Mouse (Mus musculus): Measurements from ENCODE around the gene Adcy1. TPM values are rescaled to one million over a fixed set of nuclear protein-coding genes. Genes with fewer than 3 reads are reported as not detected.
A peak's percentile ranks its signal among the peaks of the same experiment; 100 is the strongest.
"Not testable (repeated sequence)": the region's sequence is repeated elsewhere in the genome, so short reads cannot be mapped to it uniquely, and the experiment has no call there.

Adcy1 gene
- total RNA-seq, 2 experiments from 2014 or later: 328 to 375 TPM

DNA sequence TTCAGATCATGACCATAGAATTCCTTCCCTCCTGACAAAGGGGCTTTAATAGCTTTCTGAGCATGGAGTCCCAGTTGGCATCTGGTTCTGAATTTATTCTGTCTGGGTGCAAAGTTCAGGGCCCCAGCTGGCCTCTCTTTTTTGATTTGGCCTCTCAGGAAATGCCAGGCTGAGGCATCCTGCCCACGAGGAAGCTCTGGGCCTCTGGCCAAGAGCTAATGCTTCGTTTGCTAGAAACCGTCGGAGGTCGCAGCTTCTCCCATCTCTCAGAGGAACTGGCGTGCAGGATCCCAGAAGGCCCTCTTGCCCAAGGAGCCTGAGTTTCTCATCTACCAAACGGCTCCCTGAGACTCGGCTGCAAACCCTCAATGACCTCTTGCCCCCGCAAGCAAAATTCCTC lies 147.9 kb downstream of the Adcy1 start:
- intact Hi-C loops (cut with DNase I): loop anchor here (5.0 kb wide), 3 partner anchors 126 to 1196 kb away; no protein-coding TSS in a partner anchor
- DNase-seq: peak; percentile 57

DNA sequence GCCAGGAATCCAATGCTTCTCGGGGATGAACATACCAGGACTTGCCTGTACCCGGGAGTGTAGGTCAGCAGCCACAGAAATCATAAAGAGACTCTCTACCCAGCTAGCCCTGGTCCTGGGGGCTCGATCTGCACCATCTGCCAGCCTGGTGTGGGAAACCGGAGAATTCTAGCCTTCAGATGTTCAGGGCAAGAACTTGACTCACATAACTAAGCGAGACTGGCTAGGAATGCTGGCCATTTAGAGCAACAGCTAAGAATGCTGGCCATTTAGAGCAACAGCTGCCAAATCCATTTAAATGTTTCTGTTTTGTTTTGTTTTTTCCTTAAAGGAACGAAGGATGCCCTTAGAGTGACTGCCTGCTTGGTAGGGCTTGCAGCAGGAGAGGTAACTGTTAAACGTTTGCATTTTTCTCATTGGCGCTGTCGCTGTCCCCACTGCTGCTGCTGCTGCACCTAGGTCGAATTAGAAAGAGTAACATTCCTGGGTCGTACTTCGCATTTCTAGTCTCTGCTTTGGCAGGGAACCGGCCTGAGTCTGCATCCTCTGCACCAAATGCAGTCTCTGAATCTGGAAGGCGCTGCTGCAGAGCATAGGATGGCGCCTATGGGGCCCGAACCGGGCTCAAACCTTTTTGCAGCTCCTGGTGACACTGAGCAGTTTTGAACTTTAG lies 149.0 kb downstream of the Adcy1 start:
- intact Hi-C loops (cut with DNase I): loop anchor here (5.0 kb wide), 3 partner anchors 125 to 1195 kb away; no protein-coding TSS in a partner anchor
- no peak for DNase-seq

DNA sequence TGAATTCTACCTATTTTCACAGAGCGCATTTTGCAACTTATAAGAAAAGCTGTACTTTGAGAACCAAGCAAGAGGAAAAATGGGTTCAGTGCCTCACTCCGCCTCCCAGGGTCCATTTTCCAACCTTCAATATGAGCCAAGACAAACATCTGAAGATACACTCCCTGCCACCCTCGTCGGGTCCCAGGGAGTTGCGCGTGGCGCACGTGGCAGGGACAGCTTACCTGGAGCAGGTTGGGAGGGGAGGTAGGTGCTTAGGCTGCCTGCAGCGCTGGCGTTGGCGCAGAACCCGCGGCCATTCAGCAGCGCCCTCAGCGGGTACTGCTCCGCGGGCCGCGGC lies 149.8 kb downstream of the Adcy1 start:
- intact Hi-C loops (cut with DNase I): loop anchor here (5.0 kb wide), 3 partner anchors 124 to 1194 kb away; no protein-coding TSS in a partner anchor
- DNase-seq: no peak

DNA sequence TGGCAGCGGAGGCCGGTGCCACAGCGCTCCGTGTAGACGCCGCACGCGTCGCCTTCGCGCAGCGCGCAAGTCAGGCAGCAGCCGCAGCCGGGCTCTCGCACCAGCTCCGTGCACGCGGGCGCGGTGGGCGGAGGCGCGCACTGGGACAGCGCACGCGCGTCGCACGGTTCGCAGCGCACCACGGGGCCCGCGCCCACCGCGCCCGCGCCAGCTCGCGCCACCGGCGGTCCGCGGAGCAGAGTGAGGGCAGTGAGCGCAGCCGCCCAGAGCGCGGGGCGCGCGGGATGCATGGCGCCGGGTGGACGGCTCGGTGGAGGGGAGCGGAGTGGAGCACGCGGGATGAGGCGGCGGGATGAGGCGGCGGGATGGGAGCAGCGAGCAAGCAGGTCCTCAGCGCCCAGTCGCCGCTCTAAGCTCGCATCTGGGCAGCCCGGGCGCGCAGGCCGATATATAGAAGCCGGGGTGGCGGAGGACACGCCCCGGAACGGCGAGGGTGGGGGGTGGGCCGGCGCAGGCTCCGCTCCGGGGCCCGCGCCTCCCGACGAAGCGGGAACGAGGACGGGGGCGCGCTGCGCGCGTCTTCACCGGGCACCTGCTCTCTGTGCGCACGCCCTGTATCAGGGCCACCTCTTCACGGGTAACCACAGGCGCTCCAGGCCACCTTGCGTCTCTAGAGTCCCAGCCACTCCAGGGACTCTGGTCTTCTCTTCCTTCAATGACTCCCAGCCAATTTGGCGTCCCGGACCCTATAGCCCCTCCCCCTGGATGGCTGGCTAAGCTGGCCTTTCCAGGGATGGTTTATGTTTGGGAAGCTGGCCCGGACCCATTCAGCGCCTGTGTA lies 150.4 kb downstream of the Adcy1 start, which contains the start of gene Igfbp3:
TSS of gene Igfbp3 (minus strand) at position 423 of the 841 bp plus-strand sequence.
- peak; percentile 75 for DNase-seq
- intact Hi-C loops (cut with DNase I): loop anchor here (2.0 to 5.0 kb wide), 5 partner anchors 124 to 1194 kb away; no protein-coding TSS in a partner anchor

DNA sequence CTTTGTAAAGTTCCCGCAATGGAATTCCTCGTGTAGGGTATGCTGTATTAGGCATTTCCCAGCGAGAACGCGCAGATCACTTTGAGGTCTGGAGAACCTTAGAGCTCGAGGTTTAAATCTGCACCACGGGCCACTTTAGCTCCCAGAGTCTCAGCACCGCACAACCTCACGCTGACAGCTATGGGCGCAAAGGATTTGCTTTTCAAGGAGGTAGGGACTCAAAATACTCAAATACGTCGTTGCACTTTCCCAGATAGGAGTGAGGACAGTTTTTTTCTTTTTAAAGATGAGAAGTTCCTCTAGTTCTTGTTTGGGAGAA lies 151.0 kb downstream of the Adcy1 start:
- DNase-seq: no peak
- intact Hi-C loops (cut with DNase I): loop anchor here (2.0 to 5.0 kb wide), 5 partner anchors 123 to 1193 kb away; no protein-coding TSS in a partner anchor

DNA sequence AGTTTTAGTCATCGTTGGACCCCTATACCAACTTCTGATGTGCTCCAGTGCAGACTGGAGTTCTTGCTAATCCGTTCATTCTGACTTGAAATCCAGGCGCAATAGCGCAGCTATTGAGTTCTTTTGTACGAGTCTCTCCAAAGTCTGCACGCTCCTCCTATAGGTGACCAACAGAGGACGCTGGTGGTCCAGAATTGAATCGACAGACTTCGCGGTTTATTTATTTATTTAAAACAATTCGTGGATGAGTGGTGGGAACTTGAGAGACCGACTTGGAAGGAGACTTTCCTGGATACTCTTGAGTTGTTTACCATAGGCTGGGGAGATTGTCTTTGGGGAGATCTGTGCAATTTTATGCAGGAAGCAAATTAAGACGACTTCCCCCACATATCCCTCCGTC lies 151.5 kb downstream of the Adcy1 start:
- DNase-seq: peak; percentile 74
- intact Hi-C loops (cut with DNase I): loop anchor here (2.0 to 5.0 kb wide), 5 partner anchors 123 to 1193 kb away; no protein-coding TSS in a partner anchor

DNA sequence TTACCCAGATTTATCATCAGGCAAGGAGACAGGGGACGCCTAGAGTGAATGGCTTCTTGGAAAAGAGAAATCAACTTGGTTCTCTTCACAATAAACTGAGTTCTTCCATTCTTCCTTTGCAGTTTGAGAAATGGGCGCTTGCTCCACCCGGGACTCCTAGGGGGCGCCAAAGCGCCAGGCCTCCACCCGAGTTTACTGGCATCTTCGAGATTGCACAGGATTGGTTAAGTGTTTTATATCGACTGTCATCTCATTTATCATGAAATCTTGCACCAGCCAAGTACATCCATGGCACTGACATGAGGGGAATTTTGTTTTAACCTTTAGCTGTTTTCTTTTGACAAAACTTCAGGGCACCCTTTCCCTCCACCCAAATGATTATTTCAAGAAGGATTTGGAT lies 152.4 kb downstream of the Adcy1 start:
- peak; percentile 78 for DNase-seq
- intact Hi-C loops (cut with DNase I): loop anchor here (2.0 kb wide), 2 partner anchors 1029 to 1087 kb away; no protein-coding TSS in a partner anchor

DNA sequence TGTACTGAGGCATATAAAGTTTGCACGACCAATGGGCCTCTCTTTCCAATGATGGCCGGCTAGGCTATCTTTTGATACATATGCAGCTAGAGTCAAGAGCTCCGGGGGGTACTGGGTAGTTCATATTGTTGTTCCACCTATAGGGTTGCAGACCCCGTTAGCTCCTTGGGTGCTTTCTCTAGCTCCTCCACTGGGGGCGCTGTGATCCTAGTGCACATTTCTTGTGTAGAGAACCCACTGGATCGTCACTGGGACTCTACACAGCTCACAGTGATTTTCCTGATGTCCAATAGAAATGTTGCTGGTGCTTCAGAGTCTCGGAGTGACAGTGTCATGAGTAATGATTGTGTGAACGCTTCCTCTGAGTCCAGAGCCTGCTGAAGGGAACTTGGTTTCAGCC lies 158.5 kb downstream of the Adcy1 start:
- intact Hi-C loops (cut with DNase I): not testable (repeated sequence)

DNA sequence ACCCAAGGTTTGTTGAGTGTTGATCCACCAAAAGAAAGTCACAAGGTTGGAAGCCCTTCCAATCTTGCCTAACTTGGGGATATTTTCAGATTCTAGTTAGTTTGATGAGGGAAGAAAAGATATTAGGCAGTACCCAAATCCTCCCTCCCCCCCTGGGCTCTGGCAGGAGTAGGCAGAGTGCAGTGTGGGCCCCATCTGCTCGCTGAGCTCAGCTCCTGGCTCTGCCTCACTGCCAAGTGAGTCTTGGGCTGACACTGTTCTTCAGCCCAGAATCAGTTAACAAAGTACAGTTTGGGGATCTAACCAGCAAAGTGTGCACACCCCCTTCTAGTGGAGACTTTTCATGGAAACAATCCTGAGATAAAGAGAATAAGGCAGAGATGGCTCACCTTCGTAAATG lies 162.9 kb downstream of the Adcy1 start:
- intact Hi-C loops (cut with DNase I): no loop called here
- peak; percentile 67 for DNase-seq

More for the DNA sequence above, 158.5 kb downstream of the Adcy1 start:
- DNase-seq: peak; percentile 30

DNA sequence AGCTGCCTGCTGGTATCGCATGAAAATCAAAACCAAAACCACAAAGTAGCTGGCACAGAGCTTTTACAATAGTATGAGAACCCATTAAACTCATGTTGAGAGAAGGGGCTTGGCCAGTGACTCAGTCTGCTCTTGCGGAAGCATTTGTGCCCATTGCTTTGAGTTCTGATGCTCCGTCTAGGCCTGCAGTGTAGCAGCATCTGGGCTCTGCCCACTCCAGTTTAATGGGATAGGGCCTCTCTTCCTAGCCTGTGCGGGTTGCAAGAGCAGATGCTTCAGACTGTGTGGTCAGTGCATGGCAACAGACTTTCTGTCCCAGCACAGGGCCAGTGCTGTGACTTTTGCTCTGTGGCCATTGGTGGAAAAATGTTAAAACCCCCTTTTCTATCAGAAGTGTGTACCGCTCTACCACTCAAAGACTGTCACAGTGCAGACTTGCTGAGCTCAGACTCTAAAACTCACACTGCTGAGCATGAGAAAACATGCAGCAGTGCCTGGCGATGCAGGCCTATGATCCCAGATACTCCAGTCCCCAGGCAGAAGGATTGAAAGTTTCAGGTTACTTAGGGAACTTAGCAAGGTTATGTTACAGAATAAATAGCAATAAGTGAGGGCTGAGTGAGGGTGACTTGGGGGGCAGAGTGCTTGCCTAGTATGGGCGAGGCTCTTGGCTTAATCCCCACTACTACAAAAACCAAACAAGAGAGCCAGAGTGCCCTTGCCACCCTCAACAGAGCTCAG lies 163.7 kb downstream of the Adcy1 start:
- DNase-seq: no peak
- intact Hi-C loops (cut with DNase I): no loop called here

DNA sequence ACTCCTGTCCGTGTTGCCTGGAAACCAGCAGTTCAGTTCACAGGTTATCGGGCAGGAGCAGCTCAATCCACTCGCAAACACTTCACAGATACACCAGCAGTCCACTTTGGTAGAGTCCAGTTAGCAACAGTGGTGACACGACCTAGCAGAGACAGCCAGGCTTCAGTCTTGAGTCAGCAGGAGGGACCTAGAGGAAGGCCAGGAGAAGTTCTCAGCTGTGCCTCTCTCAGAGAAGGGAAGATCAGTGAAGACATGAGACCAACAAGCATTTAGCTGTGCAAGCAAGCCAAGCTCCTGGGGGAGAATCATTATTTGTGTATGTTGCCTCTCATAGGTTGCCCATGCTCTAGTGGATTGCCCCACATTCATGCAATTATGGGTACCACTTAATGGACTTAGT lies 164.8 kb downstream of the Adcy1 start:
- DNase-seq: no peak
- intact Hi-C loops (cut with DNase I): no loop called here

Other genes with a start within 250 kb of the Adcy1 start
- gene Gm11983, start 225.8 kb upstream of the Adcy1 start, total RNA-seq (2021): not detected
- not detected for gene Gm11985, start 125.1 kb downstream of the Adcy1 start, total RNA-seq (2021)
- gene Igfbp1, start 134.3 kb downstream of the Adcy1 start, total RNA-seq (2021): under 1 TPM in 1 of 2 experiments, not detected in 1; 0.24 TPM
- gene Igfbp3, start 150.4 kb downstream of the Adcy1 start, total RNA-seq (2021): 10 to 100 TPM; 20.6 to 21.3 TPM